Mouse (Mus musculus) stomach, embryonic 14.5 days (tissue): ENCODE data around the gene Mmp3. TPM values are rescaled to one million over a fixed set of nuclear protein-coding genes. Genes with fewer than 3 reads are reported as not detected.
"Not testable (repeated sequence)": the region's sequence is repeated elsewhere in the genome, so short reads cannot be mapped to it uniquely, and the experiment has no call there.

Experiments
- ATAC-seq: fragments of 200-750 bp; cut with Nextera tagmentation; 2 replicates; pipeline ENCODE4 v1.8.0; 2017; ENCODE audit warnings: low read depth, moderate TSS enrichment; ENCODE audit not compliant: insufficient number of reproducible peaks, insufficient read depth, low FRiP score
- H3K27ac ChIP-seq: fragments of 300-500 bp; sonication (generic); 2 replicates; pipeline ENCODE4 v1.5.1; 2014; ENCODE audit warnings: mild to moderate bottlenecking, low read length, moderate library complexity, mixed read lengths
- H3K27me3 ChIP-seq: fragments of 300-500 bp; sonication (generic); 2 replicates; pipeline ENCODE4 v1.6.1; 2014; ENCODE audit warnings: low read length, control low read depth, mixed read lengths; ENCODE audit not compliant: control insufficient read depth, insufficient read depth
- H3K36me3 ChIP-seq: fragments of 300-500 bp; sonication (generic); 2 replicates; pipeline ENCODE4 v1.6.1; 2014; ENCODE audit warnings: mild to moderate bottlenecking, control low read depth, low read length, moderate library complexity, mixed read lengths; ENCODE audit not compliant: control insufficient read depth, insufficient read depth
- H3K4me1 ChIP-seq: fragments of 300-500 bp; sonication (generic); 2 replicates; pipeline ENCODE4 v1.6.1; 2014; ENCODE audit warnings: low read length, control low read depth, mixed read lengths; ENCODE audit not compliant: control insufficient read depth, insufficient read depth
- H3K4me2 ChIP-seq: fragments of 300-500 bp; sonication (generic); replicated peaks from 2 replicates; pipeline ENCODE4 v1.6.1; 2014; ENCODE audit warnings: low read depth, low read length, control low read depth
- H3K4me3 ChIP-seq: fragments of 300-500 bp; sonication (generic); 2 replicates; pipeline ENCODE4 v1.5.1; 2014; ENCODE audit warnings: low read depth, low read length, control low read depth
- H3K9ac ChIP-seq: fragments of 300-500 bp; sonication (generic); replicated peaks from 2 replicates; pipeline ENCODE4 v1.6.1; 2014; ENCODE audit warnings: low read depth, mild to moderate bottlenecking, control low read depth, low read length, moderate library complexity, mixed read lengths
- H3K9me3 ChIP-seq: fragments of 300-500 bp; sonication (generic); 2 replicates; pipeline ENCODE4 v1.6.1; 2016; ENCODE audit warnings: low read depth, low read length, control low read depth; ENCODE audit not compliant: control insufficient read depth
- WGBS: fragments of 180-500 bp; shearing (Covaris S2); extraction: QIAGEN DNeasy Blood & Tissue Kit; methylation state at CpG from one replicate; pipeline ENCODE4 v1.1.7; 2014; 5-methylcytosine and 5-hydroxymethylcytosine counted together
- polyA plus RNA-seq: library from polyadenylated mRNA; unstranded; fragments of >200 nt; fragmentation: Nextera tagmentation; extraction: Ambion mirVana; gene quantifications from 2 replicates; pipeline ENCODE4 v1.2.1, GENCODE M21; 2014

Gene Mmp3
- not detected in 2 replicates for polyA plus RNA-seq

DNA sequence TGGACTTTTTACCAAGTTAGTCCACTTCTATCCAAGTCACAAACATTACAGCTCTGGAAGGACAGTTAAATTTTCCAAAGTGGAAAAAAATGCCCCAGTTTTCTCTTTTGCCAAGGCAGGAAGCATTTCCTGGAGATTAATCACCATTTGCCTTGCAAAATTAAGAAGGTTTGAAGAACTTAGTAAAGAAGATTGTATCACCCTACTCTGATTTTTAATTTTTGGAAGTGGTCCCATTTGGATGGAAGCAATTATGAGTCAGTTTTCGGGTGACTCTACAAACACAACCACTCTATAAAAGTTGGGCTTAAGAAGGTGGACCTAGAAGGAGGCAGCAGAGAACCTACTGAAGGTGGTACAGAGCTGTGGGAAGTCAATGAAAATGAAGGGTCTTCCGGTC, at the start of gene Mmp3:
TSS of gene Mmp3 (plus strand) at position 301 of the 400 bp plus-strand sequence.
- Histone ChIP-seq H3K27ac (no peak within 1 kb of the TSS), H3K4me3 (no peak within 1 kb of the TSS), H3K9me3 (no peaks in the 10 kb centered on the region), H3K4me1 (no peaks in the 10 kb centered on the region), H3K9ac (no peak within 1 kb of the TSS), H3K27me3 (no peaks in the 10 kb centered on the region), H3K4me2 (no peak within 1 kb of the TSS), H3K36me3 (no peaks in the 10 kb centered on the region)
- no peak for ATAC-seq
- WGBS, result 84% methylated on average over 2 of the region's 2 CpGs

DNA sequence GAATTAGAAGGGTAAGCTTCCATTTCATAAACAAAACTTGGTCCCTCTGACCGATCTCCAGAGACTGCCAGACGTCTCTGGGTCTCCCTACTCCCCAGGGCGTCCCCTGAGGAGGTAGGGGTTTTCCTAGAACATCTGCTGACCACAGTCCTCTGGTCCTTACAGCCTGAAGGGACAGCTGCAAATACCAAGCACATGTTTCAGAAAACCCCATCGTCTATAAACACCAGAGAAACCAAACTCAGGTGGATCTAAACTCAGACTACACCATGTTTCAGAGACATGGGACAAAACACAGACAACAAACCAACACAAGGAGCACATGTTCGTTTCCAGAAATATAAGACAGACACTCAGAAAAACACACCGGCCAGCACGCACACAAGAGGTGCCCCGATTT, 49.1 kb upstream of the Mmp3 start:
- WGBS, result 81% methylated on average over 8 of the region's 8 CpGs
- ATAC-seq, result not testable (repeated sequence)

DNA sequence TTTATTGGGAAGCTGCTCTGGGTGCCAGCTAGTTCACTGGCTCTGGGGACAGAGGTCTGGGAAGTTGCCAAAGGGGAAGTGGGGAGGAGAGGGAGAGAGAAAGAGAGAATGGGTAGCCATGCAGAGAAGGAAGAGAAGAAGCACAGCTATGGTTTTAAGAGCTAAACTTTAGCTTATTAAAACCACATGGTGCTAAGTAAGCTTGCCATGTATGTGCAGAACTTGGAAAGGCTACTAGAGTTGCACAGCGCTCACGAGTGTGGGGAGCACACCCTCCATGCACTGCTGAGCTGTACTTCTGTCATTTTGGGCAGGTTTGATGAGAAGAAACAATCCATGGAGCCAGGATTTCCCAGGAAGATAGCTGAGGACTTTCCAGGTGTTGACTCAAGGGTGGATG, 7.7 kb downstream of the Mmp3 start:
- Histone ChIP-seq H3K36me3 (no peaks in the 10 kb centered on the region), H3K27ac (no peak overlapping the region), H3K27me3 (no peaks in the 10 kb centered on the region), H3K9ac (no peak overlapping the region), H3K4me3 (no peak overlapping the region), H3K4me2 (no peak overlapping the region), H3K4me1 (no peaks in the 10 kb centered on the region), H3K9me3 (no peaks in the 10 kb centered on the region)
- 94% methylated on average over 2 of the region's 2 CpGs for WGBS
- ATAC-seq, result no peak

More for the DNA sequence above, 49.1 kb upstream of the Mmp3 start:
- H3K9me3 ChIP-seq, H3K36me3 ChIP-seq, H3K27ac ChIP-seq, H3K4me3 ChIP-seq, H3K27me3 ChIP-seq, H3K9ac ChIP-seq, H3K4me2 ChIP-seq, H3K4me1 ChIP-seq: not testable (repeated sequence)

DNA sequence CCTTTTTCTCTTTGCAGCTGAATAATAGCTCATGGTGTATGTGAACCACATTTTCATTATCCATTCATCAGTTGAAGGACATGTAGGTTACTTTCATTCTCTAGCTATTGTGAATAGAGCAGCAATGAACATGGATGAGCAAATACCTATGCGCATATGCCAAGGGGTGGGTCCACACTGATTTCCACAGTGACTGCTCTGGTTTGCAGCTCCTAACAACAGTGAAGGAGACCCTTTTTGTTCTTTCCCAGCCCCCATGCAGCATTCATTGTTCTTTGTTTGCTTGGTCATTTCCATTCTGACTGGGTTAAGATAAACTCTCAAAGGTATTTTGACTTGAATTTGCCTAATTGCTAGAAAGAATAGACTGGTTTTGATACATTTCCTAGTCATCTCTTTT, 24.6 kb downstream of the Mmp3 start:
- H3K9me3 ChIP-seq, result no peaks in the 10 kb centered on the region
- H3K27ac ChIP-seq, result no peak overlapping the region
- WGBS, result 91% methylated on average over 1 of the region's 1 CpGs
- H3K4me2 ChIP-seq, result no peak overlapping the region
- H3K9ac ChIP-seq, result no peak overlapping the region
- no peaks in the 10 kb centered on the region for H3K4me1 ChIP-seq
- no peaks in the 10 kb centered on the region for H3K36me3 ChIP-seq
- H3K27me3 ChIP-seq, result no peaks in the 10 kb centered on the region
- no peak for ATAC-seq
- no peak overlapping the region for H3K4me3 ChIP-seq

DNA sequence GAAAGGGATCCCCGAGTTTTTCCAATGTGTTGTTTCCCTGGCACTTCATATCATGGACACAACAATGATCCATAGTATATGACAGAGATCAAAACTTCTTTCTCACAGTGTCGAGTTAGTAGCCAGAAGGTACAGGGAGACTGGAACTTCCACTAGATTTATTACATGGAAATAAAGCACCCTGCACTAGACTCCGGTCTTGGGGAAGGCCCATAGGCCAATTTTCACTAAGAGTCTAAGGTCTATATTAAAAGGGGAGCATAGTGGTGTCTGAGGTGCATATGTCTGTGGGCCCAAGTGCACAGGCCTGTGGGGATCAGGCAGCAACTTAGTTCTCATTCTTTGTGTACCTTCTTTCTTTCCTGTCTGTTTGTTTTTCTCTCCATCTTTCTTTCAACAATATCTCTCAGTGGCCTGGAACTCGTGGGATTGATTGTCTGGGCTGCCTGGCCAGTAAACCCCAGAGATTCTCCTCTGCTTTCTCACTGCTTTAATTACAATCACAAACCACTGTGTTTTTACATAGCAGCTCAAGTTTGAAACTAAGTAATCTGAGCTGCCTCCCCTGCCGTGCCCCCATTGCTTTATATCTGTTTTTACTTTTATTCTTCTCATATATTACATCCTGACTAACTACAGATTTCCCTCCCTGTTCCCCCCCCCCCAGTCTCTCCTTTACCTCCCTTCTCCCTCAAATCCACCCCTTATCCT, 38.2 kb downstream of the Mmp3 start:
- no peak for ATAC-seq
- Histone ChIP-seq H3K9me3 (no peaks in the 10 kb centered on the region), H3K4me2 (no peak overlapping the region), H3K27ac (no peak overlapping the region), H3K36me3 (no peaks in the 10 kb centered on the region), H3K27me3 (no peaks in the 10 kb centered on the region), H3K4me3 (no peak overlapping the region), H3K4me1 (no peaks in the 10 kb centered on the region), H3K9ac (no peak overlapping the region)
- WGBS, result 62% methylated on average over 5 of the region's 5 CpGs

DNA sequence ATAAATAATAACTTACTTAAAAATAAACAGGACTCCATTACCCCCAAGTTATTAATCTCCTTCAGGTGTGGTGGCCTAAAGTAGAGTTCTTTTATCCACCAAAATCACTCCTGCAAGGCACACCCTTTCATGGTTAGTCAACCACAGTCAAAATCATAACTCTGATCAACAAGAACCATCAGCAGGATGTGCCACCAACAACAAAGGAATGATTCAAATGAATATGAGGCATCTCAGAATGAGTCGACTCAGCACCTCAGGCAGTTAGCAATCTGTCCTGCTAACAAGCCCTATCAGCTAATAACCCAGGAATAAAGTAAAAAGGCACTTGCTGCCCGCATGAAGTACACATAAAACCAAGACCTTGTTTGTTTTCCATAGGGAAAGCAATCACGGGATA, 55.5 kb downstream of the Mmp3 start:
- H3K9ac ChIP-seq, result no peak overlapping the region
- H3K27ac ChIP-seq, result no peak overlapping the region
- no peaks in the 10 kb centered on the region for H3K9me3 ChIP-seq
- H3K4me2 ChIP-seq, result no peak overlapping the region
- no peaks in the 10 kb centered on the region for H3K36me3 ChIP-seq
- H3K4me3 ChIP-seq, result no peak overlapping the region
- no peaks in the 10 kb centered on the region for H3K27me3 ChIP-seq
- no peaks in the 10 kb centered on the region for H3K4me1 ChIP-seq
- ATAC-seq, result no peak
- WGBS, result 82% methylated on average over 3 of the region's 3 CpGs

DNA sequence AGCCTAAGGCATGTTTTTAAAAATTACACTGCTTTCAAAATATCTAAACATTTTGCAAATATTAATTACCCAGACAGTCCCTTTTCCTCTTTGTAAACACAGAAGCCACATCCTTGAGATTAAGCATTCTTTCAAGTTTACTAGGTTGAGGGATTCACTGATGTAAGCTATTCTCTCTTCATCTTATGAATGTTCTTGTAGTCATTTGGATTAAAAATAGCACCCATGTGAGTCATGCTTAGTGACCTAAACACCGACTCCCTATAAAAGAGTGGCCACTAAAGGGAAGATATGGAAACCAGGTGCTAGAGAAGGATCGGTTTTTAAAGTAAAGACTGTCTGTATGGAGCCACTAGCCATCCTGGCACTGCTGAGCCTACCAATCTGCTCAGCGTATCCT, 56.4 kb downstream of the Mmp3 start, which contains the start of gene Mmp10:
TSS of gene Mmp10 (plus strand) at position 302 of the 400 bp plus-strand sequence.
- Histone ChIP-seq H3K4me2 (no peak within 1 kb of the TSS), H3K27me3 (no peaks in the 10 kb centered on the region), H3K36me3 (no peaks in the 10 kb centered on the region), H3K9ac (no peak within 1 kb of the TSS), H3K9me3 (no peaks in the 10 kb centered on the region), H3K27ac (no peak within 1 kb of the TSS), H3K4me1 (no peaks in the 10 kb centered on the region), H3K4me3 (no peak within 1 kb of the TSS)
- no peak for ATAC-seq
- 86% methylated on average over 3 of the region's 3 CpGs for WGBS
